Mouse (Mus musculus): ENCODE data around the gene Mcub. TPM values are rescaled to one million over a fixed set of nuclear protein-coding genes. Genes with fewer than 3 reads are reported as not detected.

Mcub gene
- polyA plus RNA-seq, 1 experiment from 2014 or later, result 8.7 TPM

DNA sequence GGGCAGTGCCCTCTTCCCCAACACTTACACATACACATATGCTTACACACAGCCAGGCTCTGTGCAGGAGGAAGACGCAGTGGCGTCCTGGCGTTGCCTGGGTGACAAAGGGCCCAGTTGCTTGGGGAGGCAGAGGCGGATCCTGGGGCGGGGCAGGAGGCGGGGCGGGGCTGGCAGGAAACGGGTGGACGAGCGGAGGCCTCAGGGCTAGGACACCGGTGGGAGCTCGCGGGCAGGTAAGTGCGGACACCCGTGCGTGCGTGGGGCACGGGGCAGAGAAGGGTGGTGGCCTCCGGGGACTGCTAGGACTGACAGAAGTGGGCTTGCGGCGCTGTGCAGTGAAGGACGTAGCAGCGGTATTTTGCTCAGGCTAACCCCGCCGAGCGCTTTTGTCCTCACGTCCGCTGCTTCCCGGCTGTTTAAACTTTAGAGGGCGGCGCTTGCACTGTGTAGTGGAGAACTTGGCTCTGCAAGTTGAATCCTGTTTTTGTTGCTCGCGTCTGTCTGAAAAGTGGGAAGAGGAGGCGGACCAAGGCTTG lies 68.7 kb downstream of the Mcub start, which contains the start of gene Casp6:
Gene Casp6, plus strand, starts transcription at position 155 of the 539 bp plus-strand sequence.
- DNase-seq (ENCODE audit: low spot score) (peak; percentile 97), ATAC-seq (ENCODE audit: low FRiP score, low TSS enrichment) (peak; percentile 93)
- Histone ChIP-seq H3K4me3 (ENCODE audit: low read depth, low read length) (peak within 1 kb of the TSS; percentile 68), H3K36me3 (ENCODE audit: control insufficient read depth, insufficient read depth, low read length) (no peaks in the 10 kb centered on the region; the same call in 1 of the 2 replicates), H3K9me3 (ENCODE audit: control insufficient read depth, low read length) (no peaks in the 10 kb centered on the region), H3K4me2 (replicated peaks; ENCODE audit: low read depth) (peak within 1 kb of the TSS; percentile 80), H3K4me1 (replicated peaks; ENCODE audit: control insufficient read depth, insufficient read depth) (peaks cover 4% of the 10 kb centered on the region; the same call in 1 of the 2 replicates), H3K9ac (ENCODE audit: low read length) (peak within 1 kb of the TSS; percentile 72), H3K27ac (replicated peaks) (peak within 1 kb of the TSS; percentile 81), H3K27me3 (ENCODE audit: control insufficient read depth, insufficient read depth, low read length) (no peaks in the 10 kb centered on the region)
- TF ChIP-seq CTCF (IDR thresholded peaks at IDR 0.05; ENCODE audit: low read depth) (no peak), EP300 (optimal IDR thresholded peaks at IDR 0.05) (no peak)
- under 1% methylated on average over 32 of the region's 34 CpGs for WGBS

GRCm38 (mm10) chr3:129898886-129899285 lies 71.1 kb downstream of the Mcub start:
- Histone ChIP-seq H3K27me3 (ENCODE audit: control insufficient read depth, insufficient read depth, low read length) (no peaks in the 10 kb centered on the region), H3K27ac (replicated peaks) (no peak overlapping the region), H3K9ac (ENCODE audit: low read length) (no peak overlapping the region), H3K4me3 (ENCODE audit: low read depth, low read length) (no peak overlapping the region), H3K4me1 (replicated peaks; ENCODE audit: control insufficient read depth, insufficient read depth) (peaks cover 4% of the 10 kb centered on the region; the same call in 1 of the 2 replicates), H3K36me3 (ENCODE audit: control insufficient read depth, insufficient read depth, low read length) (no peaks in the 10 kb centered on the region), H3K4me2 (replicated peaks; ENCODE audit: low read depth) (no peak overlapping the region), H3K9me3 (ENCODE audit: control insufficient read depth, low read length) (no peaks in the 10 kb centered on the region)
- TF ChIP-seq EP300 (optimal IDR thresholded peaks at IDR 0.05) (no peak), CTCF (IDR thresholded peaks at IDR 0.05; ENCODE audit: low read depth) (no peak)
- DNase-seq (ENCODE audit: low spot score) (peak; percentile 45), ATAC-seq (ENCODE audit: low FRiP score, low TSS enrichment) (no peak)
- WGBS, result 69% methylated on average over 4 of the region's 4 CpGs

DNA sequence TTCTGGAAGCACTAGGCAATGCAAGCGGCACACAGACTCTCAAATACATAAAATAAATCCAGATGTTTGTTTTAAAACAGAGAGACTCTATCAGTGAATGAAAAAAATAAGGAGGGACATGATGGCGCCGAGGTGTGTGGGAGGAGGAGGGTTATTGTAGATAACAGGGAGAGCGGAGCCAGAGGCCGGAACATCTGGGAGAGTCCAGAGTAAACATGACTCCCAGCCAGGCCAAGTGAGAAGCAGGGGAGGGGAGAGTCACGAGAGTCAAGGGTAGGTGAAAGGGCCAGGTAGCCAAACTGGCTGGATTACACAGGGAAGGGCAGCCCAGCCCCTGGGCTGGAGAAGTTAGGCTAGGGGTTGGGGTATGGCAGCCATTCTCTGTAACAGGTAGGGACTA lies 73.4 kb downstream of the Mcub start:
- DNase-seq (ENCODE audit: low spot score), result peak; percentile 63
- H3K4me1 ChIP-seq (replicated peaks; ENCODE audit: control insufficient read depth, insufficient read depth), result no peaks in the 10 kb centered on the region
- H3K9me3 ChIP-seq (ENCODE audit: control insufficient read depth, low read length), result no peaks in the 10 kb centered on the region
- no peak overlapping the region for H3K4me3 ChIP-seq (ENCODE audit: low read depth, low read length)
- ATAC-seq (ENCODE audit: low FRiP score, low TSS enrichment), result peak; percentile 41
- H3K27ac ChIP-seq (replicated peaks), result no peak overlapping the region
- 43% methylated on average over 6 of the region's 6 CpGs for WGBS
- H3K27me3 ChIP-seq (ENCODE audit: control insufficient read depth, insufficient read depth, low read length), result no peaks in the 10 kb centered on the region
- TF ChIP-seq EP300 (optimal IDR thresholded peaks at IDR 0.05), result no peak
- TF ChIP-seq CTCF (IDR thresholded peaks at IDR 0.05; ENCODE audit: low read depth), result no peak
- no peaks in the 10 kb centered on the region for H3K36me3 ChIP-seq (ENCODE audit: control insufficient read depth, insufficient read depth, low read length)
- H3K9ac ChIP-seq (ENCODE audit: low read length), result no peak overlapping the region
- no peak overlapping the region for H3K4me2 ChIP-seq (replicated peaks; ENCODE audit: low read depth)

- H3K27ac ChIP-seq (replicated peaks), result no peak overlapping the region
- no peaks in the 10 kb centered on the region for H3K4me1 ChIP-seq (replicated peaks; ENCODE audit: control insufficient read depth, insufficient read depth)
- H3K4me3 ChIP-seq (ENCODE audit: low read depth, low read length), result no peak overlapping the region
- H3K27me3 ChIP-seq (ENCODE audit: control insufficient read depth, insufficient read depth, low read length), result no peaks in the 10 kb centered on the region
- H3K36me3 ChIP-seq (ENCODE audit: control insufficient read depth, insufficient read depth, low read length), result no peaks in the 10 kb centered on the region
- H3K9me3 ChIP-seq (ENCODE audit: control insufficient read depth, low read length), result no peaks in the 10 kb centered on the region
- ATAC-seq (ENCODE audit: low FRiP score, low TSS enrichment), result no peak
- no peak overlapping the region for H3K4me2 ChIP-seq (replicated peaks; ENCODE audit: low read depth)
- no peak for DNase-seq (ENCODE audit: low spot score)
- H3K9ac ChIP-seq (ENCODE audit: low read length), result no peak overlapping the region
- 88% methylated on average over 3 of the region's 3 CpGs for WGBS
- TF ChIP-seq EP300 (optimal IDR thresholded peaks at IDR 0.05), result no peak
- no peak for TF ChIP-seq CTCF (IDR thresholded peaks at IDR 0.05; ENCODE audit: low read depth)
These were observed 76.9 kb downstream of the Mcub start for GRCm38 (mm10) chr3:129893143-129893542.

DNA sequence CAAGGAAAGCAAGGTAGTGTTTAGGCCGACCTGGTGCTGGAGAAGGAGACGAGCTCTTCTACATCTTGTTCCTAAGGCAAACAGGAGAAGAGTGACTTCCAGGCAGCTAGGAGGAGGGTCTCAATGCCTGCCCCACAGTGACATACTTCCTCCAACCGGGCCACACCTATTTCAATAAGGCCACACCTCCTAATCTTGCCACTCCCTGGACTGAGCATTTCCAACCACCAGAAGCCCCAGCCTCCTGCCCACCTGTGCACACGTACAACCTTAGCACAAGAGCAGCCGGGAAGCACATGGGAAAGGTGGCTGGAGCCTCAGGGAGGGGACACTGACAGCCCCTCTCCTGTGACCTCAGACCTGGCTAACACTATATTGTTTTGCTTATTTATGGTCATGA lies 78.0 kb downstream of the Mcub start:
- WGBS, result 68% methylated on average over 5 of the region's 5 CpGs
- Histone ChIP-seq H3K4me2 (replicated peaks; ENCODE audit: low read depth) (no peak overlapping the region), H3K9ac (ENCODE audit: low read length) (no peak overlapping the region), H3K4me3 (ENCODE audit: low read depth, low read length) (no peak overlapping the region), H3K36me3 (ENCODE audit: control insufficient read depth, insufficient read depth, low read length) (no peaks in the 10 kb centered on the region), H3K9me3 (ENCODE audit: control insufficient read depth, low read length) (no peaks in the 10 kb centered on the region), H3K27ac (replicated peaks) (no peak overlapping the region), H3K27me3 (ENCODE audit: control insufficient read depth, insufficient read depth, low read length) (no peaks in the 10 kb centered on the region), H3K4me1 (replicated peaks; ENCODE audit: control insufficient read depth, insufficient read depth) (no peaks in the 10 kb centered on the region)
- peak; percentile 70 for ATAC-seq (ENCODE audit: low FRiP score, low TSS enrichment)
- peak; percentile 31 for DNase-seq (ENCODE audit: low spot score)
- TF ChIP-seq CTCF (IDR thresholded peaks at IDR 0.05; ENCODE audit: low read depth) (no peak), EP300 (optimal IDR thresholded peaks at IDR 0.05) (no peak)

GRCm38 (mm10) chr3:129887779-129888517 lies 82.1 kb downstream of the Mcub start:
- H3K36me3 ChIP-seq (ENCODE audit: control insufficient read depth, insufficient read depth, low read length), result no peaks in the 10 kb centered on the region
- H3K27ac ChIP-seq (replicated peaks), result peak overlapping the region; percentile 13; the same call in 1 of the 2 replicates
- 49% methylated on average over 13 of the region's 13 CpGs for WGBS
- H3K4me2 ChIP-seq (replicated peaks; ENCODE audit: low read depth), result no peak overlapping the region
- no peak overlapping the region for H3K9ac ChIP-seq (ENCODE audit: low read length)
- no peaks in the 10 kb centered on the region; the same call in 1 of the 2 replicates for H3K4me1 ChIP-seq (replicated peaks; ENCODE audit: control insufficient read depth, insufficient read depth)
- DNase-seq (ENCODE audit: low spot score) (no peak), ATAC-seq (ENCODE audit: low FRiP score, low TSS enrichment) (peak; percentile 59)
- TF ChIP-seq CTCF (IDR thresholded peaks at IDR 0.05; ENCODE audit: low read depth) (no peak), EP300 (optimal IDR thresholded peaks at IDR 0.05) (no peak)
- H3K4me3 ChIP-seq (ENCODE audit: low read depth, low read length), result no peak overlapping the region
- H3K9me3 ChIP-seq (ENCODE audit: control insufficient read depth, low read length), result no peaks in the 10 kb centered on the region
- H3K27me3 ChIP-seq (ENCODE audit: control insufficient read depth, insufficient read depth, low read length), result no peaks in the 10 kb centered on the region

All from stomach, postnatal 0 days (tissue).